ENCODE assay signal across 7 mouse cellular contexts in the genomic region with DNA sequence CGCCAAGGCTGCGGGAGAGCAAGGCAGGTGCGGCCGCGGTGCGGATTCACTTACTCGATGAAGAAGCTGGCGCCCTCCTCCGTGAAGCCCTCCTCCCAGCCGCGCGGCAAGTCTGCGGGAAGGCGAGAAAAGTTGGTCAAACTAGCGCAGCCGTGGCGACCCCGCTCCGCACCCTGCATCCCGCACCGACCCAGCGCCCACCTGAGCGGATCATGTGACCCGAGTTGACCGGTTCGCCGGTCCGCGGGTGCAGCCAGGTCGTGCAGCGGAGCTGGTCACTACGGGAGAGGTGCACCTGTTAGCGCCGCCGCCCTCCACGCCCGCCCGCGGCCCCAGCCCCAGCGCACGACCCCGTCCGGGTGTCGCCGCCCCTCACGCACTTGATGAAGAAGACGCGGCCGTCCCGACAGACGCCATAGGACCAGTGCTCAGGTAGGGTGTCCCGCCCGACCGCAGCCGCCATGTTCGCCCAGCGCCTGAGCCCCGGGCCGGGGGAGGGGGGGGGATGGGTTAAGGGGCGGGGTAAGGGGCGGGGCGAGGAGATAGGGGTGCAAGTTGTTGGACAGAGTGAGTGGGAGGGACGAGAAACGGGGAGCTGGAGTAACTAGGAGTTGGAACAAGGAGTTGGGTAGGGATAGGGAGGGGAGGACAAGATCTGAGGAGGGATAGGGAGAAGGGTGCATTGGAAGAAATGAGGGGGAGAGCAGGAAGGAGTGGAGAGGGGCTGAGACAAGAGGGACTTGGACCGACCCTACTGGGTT. TPM values are rescaled to one million over a fixed set of nuclear protein-coding genes. Genes with fewer than 3 reads are reported as not detected.
DNase-seq lines count a peak whose midpoint lies in the region; ATAC-seq and TF ChIP-seq lines count a peak whose summit lies in the region.

A gene (minus strand): TSS at position 506 of the 761 bp plus-strand sequence.

- H3K9ac ChIP-seq in forebrain, embryonic 12.5 days = peak within 1 kb of the TSS; percentile 76
- H3K9ac ChIP-seq in intestine, embryonic 14.5 days (ENCODE audit: low read length) = peak within 1 kb of the TSS; percentile 53
- peak within 1 kb of the TSS; percentile 65 for H3K9ac ChIP-seq in limb, embryonic 13.5 days
- H3K9ac ChIP-seq in midbrain, embryonic 14.5 days (replicated peaks; ENCODE audit: low read length) = peak within 1 kb of the TSS; percentile 45
- H3K9ac ChIP-seq in stomach, embryonic 16.5 days (ENCODE audit: low read length) = peak within 1 kb of the TSS; percentile 70

- H3K9me3 ChIP-seq in forebrain, embryonic 12.5 days = no peaks in the 10 kb centered on the region
- no peaks in the 10 kb centered on the region for H3K9me3 ChIP-seq in intestine, embryonic 14.5 days (ENCODE audit: control insufficient read depth, low read length)
- H3K9me3 ChIP-seq in limb, embryonic 13.5 days = no peaks in the 10 kb centered on the region
- H3K9me3 ChIP-seq in midbrain, embryonic 14.5 days (ENCODE audit: control insufficient read depth, low read length) = no peaks in the 10 kb centered on the region
- no peaks in the 10 kb centered on the region for H3K9me3 ChIP-seq in stomach, embryonic 16.5 days (replicated peaks; ENCODE audit: control insufficient read depth, low read length)

- H3K4me3 ChIP-seq in forebrain, embryonic 12.5 days (replicated peaks) = peak within 1 kb of the TSS; percentile 88
- peak within 1 kb of the TSS; percentile 62 for H3K4me3 ChIP-seq in intestine, embryonic 14.5 days (ENCODE audit: low read depth, low read length)
- peak within 1 kb of the TSS; percentile 63 for H3K4me3 ChIP-seq in limb, embryonic 13.5 days
- H3K4me3 ChIP-seq in midbrain, embryonic 14.5 days (replicated peaks; ENCODE audit: low read depth, low read length) = peak within 1 kb of the TSS; percentile 64
- peak within 1 kb of the TSS; percentile 58 for H3K4me3 ChIP-seq in stomach, embryonic 16.5 days (replicated peaks; ENCODE audit: low read length)

- H3K4me2 ChIP-seq in forebrain, embryonic 12.5 days = peak within 1 kb of the TSS; percentile 95
- peak within 1 kb of the TSS; percentile 96 for H3K4me2 ChIP-seq in intestine, embryonic 14.5 days (ENCODE audit: low read length)
- peak within 1 kb of the TSS; percentile 97 for H3K4me2 ChIP-seq in limb, embryonic 13.5 days (replicated peaks)
- peak within 1 kb of the TSS; percentile 100 for H3K4me2 ChIP-seq in midbrain, embryonic 14.5 days (ENCODE audit: low read length)
- peak within 1 kb of the TSS; percentile 77 for H3K4me2 ChIP-seq in stomach, embryonic 16.5 days (ENCODE audit: low read depth, low read length)

- ATAC-seq in forebrain, embryonic 12.5 days (ENCODE audit: low FRiP score) = peak; percentile 74
- ATAC-seq in intestine, embryonic 14.5 days (replicated peaks; ENCODE audit: low FRiP score, low TSS enrichment, low read depth) = peak; percentile 87
- ATAC-seq in limb, embryonic 13.5 days (ENCODE audit: low FRiP score, low read depth) = peak; percentile 60
- ATAC-seq in midbrain, embryonic 14.5 days (ENCODE audit: low FRiP score, low TSS enrichment) = peak; percentile 77
- ATAC-seq in stomach, embryonic 16.5 days (ENCODE audit: insufficient read depth, low FRiP score) = peak; percentile 88

- H3K36me3 ChIP-seq in forebrain, embryonic 12.5 days (replicated peaks) = no peaks in the 10 kb centered on the region
- no peaks in the 10 kb centered on the region for H3K36me3 ChIP-seq in intestine, embryonic 14.5 days (ENCODE audit: control insufficient read depth, insufficient read depth, low read length)
- no peaks in the 10 kb centered on the region for H3K36me3 ChIP-seq in limb, embryonic 13.5 days
- H3K36me3 ChIP-seq in midbrain, embryonic 14.5 days (ENCODE audit: control insufficient read depth, insufficient read depth, low read length) = no peaks in the 10 kb centered on the region
- no peaks in the 10 kb centered on the region for H3K36me3 ChIP-seq in stomach, embryonic 16.5 days (ENCODE audit: control insufficient read depth, insufficient read depth, low read length)

- no peak for TF ChIP-seq POLR2A in brain, embryonic 14.5 days (IDR thresholded peaks at IDR 0.05; ENCODE audit: borderline replicate concordance, extremely low read depth, insufficient read depth, insufficient read length, poor library complexity, severe bottlenecking)

- H3K27ac ChIP-seq in forebrain, embryonic 12.5 days = peak within 1 kb of the TSS; percentile 85
- H3K27ac ChIP-seq in intestine, embryonic 14.5 days (ENCODE audit: low read depth) = peak within 1 kb of the TSS; percentile 70
- H3K27ac ChIP-seq in limb, embryonic 13.5 days = no peak within 1 kb of the TSS
- H3K27ac ChIP-seq in midbrain, embryonic 14.5 days (replicated peaks; ENCODE audit: low read depth, low read length) = 0 out of 2 replicates have a peak within 1 kb of the TSS, but pooled peaks have one; percentile 22
- H3K27ac ChIP-seq in stomach, embryonic 16.5 days (ENCODE audit: low read length) = peak within 1 kb of the TSS; percentile 94

- H3K27me3 ChIP-seq in forebrain, embryonic 12.5 days = no peaks in the 10 kb centered on the region
- peaks cover 9% of the 10 kb centered on the region; the same call in 1 of the 2 replicates for H3K27me3 ChIP-seq in intestine, embryonic 14.5 days (replicated peaks; ENCODE audit: control insufficient read depth, insufficient read depth, low read length)
- peaks cover 41% of the 10 kb centered on the region for H3K27me3 ChIP-seq in limb, embryonic 13.5 days
- no peaks in the 10 kb centered on the region for H3K27me3 ChIP-seq in midbrain, embryonic 14.5 days (ENCODE audit: control insufficient read depth, insufficient read depth, low read length)
- H3K27me3 ChIP-seq in stomach, embryonic 16.5 days (ENCODE audit: control insufficient read depth, insufficient read depth, low read length) = no peaks in the 10 kb centered on the region; the same call in 1 of the 2 replicates

- WGBS in forebrain, embryonic 12.5 days = 0% methylated on average over 58 of the region's 65 CpGs
- WGBS in intestine, embryonic 14.5 days = under 1% methylated on average over 63 of the region's 65 CpGs
- under 1% methylated on average over 65 of the region's 65 CpGs for WGBS in limb, embryonic 13.5 days
- under 1% methylated on average over 65 of the region's 65 CpGs for WGBS in midbrain, embryonic 14.5 days
- under 1% methylated on average over 65 of the region's 65 CpGs for WGBS in stomach, embryonic 16.5 days

- TF ChIP-seq CTCF in brain, embryonic 14.5 days (IDR thresholded peaks at IDR 0.05; ENCODE audit: borderline replicate concordance, extremely low read depth, insufficient read depth, insufficient read length) = no peak

- peaks cover 27% of the 10 kb centered on the region for H3K4me1 ChIP-seq in forebrain, embryonic 12.5 days
- H3K4me1 ChIP-seq in intestine, embryonic 14.5 days (replicated peaks; ENCODE audit: control insufficient read depth, insufficient read depth, low read length) = peaks cover 6% of the 10 kb centered on the region
- H3K4me1 ChIP-seq in limb, embryonic 13.5 days = peaks cover 15% of the 10 kb centered on the region
- H3K4me1 ChIP-seq in midbrain, embryonic 14.5 days (ENCODE audit: control insufficient read depth, insufficient read depth, low read length) = peaks cover 5% of the 10 kb centered on the region; the same call in 1 of the 2 replicates
- H3K4me1 ChIP-seq in stomach, embryonic 16.5 days (ENCODE audit: control insufficient read depth, insufficient read depth, low read length) = peaks cover 8% of the 10 kb centered on the region; the same call in 1 of the 2 replicates

- peak; percentile 78 for DNase-seq in Muller cell, postnatal 12 days (ENCODE audit: inconsistent ontology term)
- peak; percentile 78 for DNase-seq in brain, embryonic 14.5 days (ENCODE audit: low read depth)
- peak; percentile 88 for DNase-seq in intestine, embryonic 14.5 days (ENCODE audit: low spot score)
- DNase-seq in midbrain, embryonic 14.5 days = peak; percentile 68

RNA-seq across cellular contexts. Expression of the gene that starts here (rescaled TPM):
- polyA plus RNA-seq in brain, embryonic 14.5 days (2012; rRNA removed) = 11.2 and 13.5 TPM in 2 replicates
- 18.6 and 20.8 TPM in 2 replicates for polyA plus RNA-seq in forebrain, embryonic 12.5 days (2016; fragmentation: Nextera tagmentation; extraction: Ambion mirVana)
- 10.7 and 10.8 TPM in 2 replicates for polyA plus RNA-seq in intestine, embryonic 14.5 days (2014; fragmentation: Nextera tagmentation; extraction: Ambion mirVana)
- 7.3 and 9.7 TPM in 2 replicates for polyA plus RNA-seq in limb, embryonic 13.5 days (2015; fragmentation: Nextera tagmentation; extraction: Ambion mirVana)
- polyA plus RNA-seq in midbrain, embryonic 14.5 days (2014; fragmentation: Nextera tagmentation; extraction: Ambion mirVana) = 7.0 and 8.6 TPM in 2 replicates
- polyA plus RNA-seq in stomach, embryonic 16.5 days (2015; fragmentation: Nextera tagmentation; extraction: Ambion mirVana) = 19.9 and 21.5 TPM in 2 replicates
